Mouse (Mus musculus): Measurements from ENCODE around the gene BC052040. TPM values are rescaled to one million over a fixed set of nuclear protein-coding genes. Genes with fewer than 3 reads are reported as not detected.
A peak's percentile ranks its signal among the peaks of the same experiment; 100 is the strongest.

Gene BC052040
- polyA plus RNA-seq, 1 experiment, result 8.5 TPM

DNA sequence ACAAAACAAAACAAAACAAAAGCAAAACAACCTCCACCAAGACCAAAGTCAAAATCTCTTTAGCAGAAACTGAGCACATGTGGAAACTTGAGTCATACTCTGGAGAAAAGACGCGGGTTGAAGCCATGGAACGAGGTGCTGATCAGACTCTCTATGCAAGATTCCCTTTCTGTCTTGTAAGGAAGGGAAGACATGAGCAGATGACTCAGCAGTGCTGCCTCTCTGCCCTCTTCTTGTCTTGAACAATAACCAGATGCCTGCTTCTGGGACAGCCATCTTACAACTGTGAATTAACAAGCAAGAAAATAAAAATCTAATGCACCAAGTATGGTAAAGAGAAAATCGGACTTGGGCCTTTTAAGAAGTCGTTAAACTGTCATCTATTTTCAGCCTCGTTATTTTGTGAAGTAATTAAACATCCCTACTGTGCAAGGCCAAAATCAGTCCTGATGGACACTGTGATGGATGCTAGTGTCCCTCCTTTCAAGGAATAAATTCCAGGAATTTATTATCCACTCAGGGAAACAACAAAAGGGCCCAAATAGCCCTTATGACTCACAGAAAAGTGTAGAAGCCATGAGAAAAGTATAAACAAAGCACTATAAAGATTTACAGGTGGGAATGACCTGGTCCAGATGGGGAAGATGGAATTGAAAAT, 18.0 kb upstream of the BC052040 start:
- no peaks in the 10 kb centered on the region for H3K4me1 ChIP-seq (ENCODE audit: control insufficient read depth, insufficient read depth, low read length)
- no peak overlapping the region for H3K27ac ChIP-seq (ENCODE audit: insufficient read depth, low read length)
- no peak overlapping the region for H3K4me3 ChIP-seq (ENCODE audit: insufficient read depth, low read length)
- TF ChIP-seq CTCF (IDR thresholded peaks at IDR 0.05; ENCODE audit: borderline replicate concordance, insufficient read depth, low read length) (no peak), POLR2A (IDR thresholded peaks at IDR 0.05; ENCODE audit: low read depth, low read length) (no peak)

DNA sequence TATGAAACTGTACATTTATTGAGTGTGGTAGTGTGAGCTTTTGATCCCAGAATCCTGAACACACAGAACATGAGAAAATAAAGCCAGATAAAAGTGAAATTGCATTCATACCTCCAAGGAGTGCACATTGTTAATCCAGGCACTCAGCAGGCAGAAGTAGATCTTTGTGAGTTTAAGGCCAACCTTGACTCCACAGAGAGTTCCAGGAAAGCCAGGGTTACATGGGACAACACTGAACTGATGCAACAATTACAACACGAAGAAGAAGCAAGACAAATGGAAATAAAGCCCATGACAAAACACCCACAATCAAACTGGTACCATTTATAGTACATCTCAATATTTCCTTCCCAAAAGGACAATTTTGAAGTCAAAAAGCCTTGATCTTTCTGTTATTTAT, 9.5 kb upstream of the BC052040 start:
- no peak overlapping the region for H3K27ac ChIP-seq (ENCODE audit: insufficient read depth, low read length)
- H3K4me1 ChIP-seq (ENCODE audit: control insufficient read depth, insufficient read depth, low read length), result peaks cover 6% of the 10 kb centered on the region
- TF ChIP-seq POLR2A (IDR thresholded peaks at IDR 0.05; ENCODE audit: low read depth, low read length) (no peak), CTCF (IDR thresholded peaks at IDR 0.05; ENCODE audit: borderline replicate concordance, insufficient read depth, low read length) (no peak)
- no peak overlapping the region for H3K4me3 ChIP-seq (ENCODE audit: insufficient read depth, low read length)

DNA sequence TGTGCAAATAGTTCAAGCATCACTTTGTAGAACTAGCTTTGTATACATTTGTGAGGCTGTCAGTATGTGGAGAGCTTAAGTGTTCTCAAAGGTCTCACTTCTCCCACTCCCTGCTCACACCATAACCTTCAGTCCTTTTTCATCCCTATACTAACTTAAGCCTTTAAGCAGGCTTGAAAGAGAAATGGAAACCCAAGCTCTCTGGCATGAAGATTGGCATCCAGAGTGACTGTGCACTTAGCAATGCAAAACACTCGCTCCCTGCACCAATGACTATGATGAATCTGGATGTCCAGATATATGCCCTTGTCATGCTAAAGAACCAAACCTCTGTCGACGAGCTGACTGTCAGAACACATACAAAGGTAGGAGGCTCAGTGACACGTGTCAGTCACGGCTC, 6.7 kb upstream of the BC052040 start:
- no peak overlapping the region for H3K27ac ChIP-seq (ENCODE audit: insufficient read depth, low read length)
- peaks cover 6% of the 10 kb centered on the region for H3K4me1 ChIP-seq (ENCODE audit: control insufficient read depth, insufficient read depth, low read length)
- no peak for TF ChIP-seq CTCF (IDR thresholded peaks at IDR 0.05; ENCODE audit: borderline replicate concordance, insufficient read depth, low read length)
- TF ChIP-seq POLR2A (IDR thresholded peaks at IDR 0.05; ENCODE audit: low read depth, low read length), result no peak
- no peak overlapping the region for H3K4me3 ChIP-seq (ENCODE audit: insufficient read depth, low read length)

DNA sequence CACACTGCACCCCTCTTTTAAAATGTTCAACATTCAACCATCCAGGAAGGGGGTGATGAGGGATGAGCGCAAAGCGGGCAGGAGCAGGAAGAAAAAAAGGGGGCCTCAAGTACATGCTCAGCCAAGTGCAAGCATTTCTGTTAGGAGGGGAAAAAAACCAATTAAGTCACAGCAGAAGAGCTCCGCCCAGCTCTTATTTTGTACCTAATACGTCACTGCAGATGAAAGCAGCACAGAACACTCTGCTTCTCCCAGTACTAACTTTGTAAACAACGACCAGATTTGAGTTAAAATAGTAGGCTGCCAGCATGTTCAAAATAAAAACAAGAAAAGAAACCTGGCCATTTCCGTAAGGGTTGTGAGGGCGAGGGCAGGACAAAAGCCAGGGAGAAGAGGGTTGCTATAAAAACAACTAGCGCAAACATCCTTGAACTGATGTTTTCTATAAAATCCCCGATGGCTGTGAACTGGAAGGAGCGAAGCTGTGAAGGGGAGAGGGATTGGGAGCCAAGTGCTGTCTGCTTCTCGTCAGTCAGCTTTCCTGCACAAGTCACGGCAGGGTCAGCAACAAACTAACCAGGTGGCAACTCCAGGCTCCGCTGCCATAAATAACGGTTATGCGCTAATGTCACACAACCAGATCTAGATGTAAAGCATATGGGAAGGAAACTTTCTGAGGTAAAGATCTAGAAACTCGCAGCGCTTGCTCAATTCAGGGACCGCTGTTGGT, 2.2 kb upstream of the BC052040 start:
- TF ChIP-seq POLR2A (IDR thresholded peaks at IDR 0.05; ENCODE audit: low read depth, low read length), result no peak
- TF ChIP-seq CTCF (IDR thresholded peaks at IDR 0.05; ENCODE audit: borderline replicate concordance, insufficient read depth, low read length), result no peak
- Histone ChIP-seq H3K27ac (ENCODE audit: insufficient read depth, low read length) (no peak overlapping the region), H3K4me1 (ENCODE audit: control insufficient read depth, insufficient read depth, low read length) (peaks cover 6% of the 10 kb centered on the region), H3K4me3 (ENCODE audit: insufficient read depth, low read length) (no peak overlapping the region)

DNA sequence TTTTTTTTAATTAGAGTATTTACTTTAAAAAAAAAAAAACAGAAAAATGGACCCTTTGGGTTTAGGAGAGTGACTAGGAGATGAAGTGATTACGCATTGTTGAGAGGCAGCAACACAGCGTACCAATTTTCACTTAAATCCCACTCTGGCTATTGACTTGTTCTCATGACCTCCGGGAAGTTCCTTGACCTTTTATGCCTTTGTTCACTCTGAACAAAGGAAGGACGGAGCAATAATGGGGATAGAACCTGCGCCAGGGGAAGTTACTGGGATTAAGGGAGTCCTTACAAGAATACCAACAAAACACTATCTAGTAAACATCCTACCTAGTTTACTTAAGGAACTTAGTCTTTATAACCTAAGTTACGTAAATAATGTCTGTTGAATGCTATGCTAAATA, 1.5 kb upstream of the BC052040 start:
- Histone ChIP-seq H3K27ac (ENCODE audit: insufficient read depth, low read length) (no peak overlapping the region), H3K4me1 (ENCODE audit: control insufficient read depth, insufficient read depth, low read length) (peaks cover 3% of the 10 kb centered on the region), H3K4me3 (ENCODE audit: insufficient read depth, low read length) (no peak overlapping the region)
- no peak for TF ChIP-seq POLR2A (IDR thresholded peaks at IDR 0.05; ENCODE audit: low read depth, low read length)
- TF ChIP-seq CTCF (IDR thresholded peaks at IDR 0.05; ENCODE audit: borderline replicate concordance, insufficient read depth, low read length), result no peak

DNA sequence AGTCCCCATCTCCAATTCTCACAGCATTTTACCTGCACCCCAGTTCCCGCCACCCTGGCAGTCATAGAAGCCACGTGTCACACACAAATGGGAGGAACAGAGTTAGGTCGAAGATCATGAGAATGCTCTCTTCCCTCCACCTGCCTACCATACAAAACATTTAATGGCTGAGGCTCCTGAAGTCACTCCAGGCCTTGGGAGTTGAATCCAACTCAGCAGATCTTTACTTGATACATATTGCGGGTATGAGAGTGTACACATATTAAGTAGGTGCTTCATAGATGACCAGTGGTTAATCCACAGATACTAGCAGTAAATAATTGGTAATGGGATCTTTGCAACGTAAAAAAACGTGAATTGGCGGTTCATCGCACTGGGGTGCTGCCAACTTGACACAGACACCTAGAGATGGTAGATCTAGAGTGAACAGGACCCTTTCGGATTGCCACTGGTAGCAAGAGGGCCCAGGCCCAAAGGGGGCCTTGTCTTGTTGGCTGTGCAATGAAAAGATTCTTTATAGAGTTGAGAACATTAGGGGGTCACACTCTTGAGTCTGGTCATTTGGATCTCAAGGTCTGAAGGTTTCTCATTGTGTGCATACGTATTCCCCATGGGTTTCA, 583 bp downstream of the BC052040 start:
- Histone ChIP-seq H3K4me3 (ENCODE audit: insufficient read depth, low read length) (peak overlapping the region; percentile 63), H3K4me1 (ENCODE audit: control insufficient read depth, insufficient read depth, low read length) (no peaks in the 10 kb centered on the region; the same call in none of the 2 replicates), H3K27ac (ENCODE audit: insufficient read depth, low read length) (no peak overlapping the region)
- no peak for TF ChIP-seq CTCF (IDR thresholded peaks at IDR 0.05; ENCODE audit: borderline replicate concordance, insufficient read depth, low read length)
- no peak for TF ChIP-seq POLR2A (IDR thresholded peaks at IDR 0.05; ENCODE audit: low read depth, low read length)

DNA sequence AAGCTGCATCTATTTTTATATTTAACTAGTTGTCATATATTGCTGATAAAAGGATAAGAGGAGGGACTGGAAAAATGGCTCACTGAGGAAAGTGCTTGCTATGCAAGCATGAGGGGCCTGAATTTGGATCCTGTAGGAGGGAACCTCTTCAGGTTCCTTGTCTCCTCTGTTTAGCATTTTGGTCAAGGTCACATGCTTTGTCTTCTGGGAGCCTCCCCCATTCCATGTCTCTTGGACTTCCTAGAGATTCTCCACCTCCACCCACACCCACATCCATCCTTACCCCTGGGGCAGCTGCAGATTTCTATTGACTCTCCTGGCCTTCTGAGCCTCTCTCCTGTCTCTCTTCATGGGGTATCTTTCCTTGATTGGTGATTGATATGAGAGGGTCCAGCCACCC, 2.3 kb downstream of the BC052040 start:
- Histone ChIP-seq H3K4me1 (ENCODE audit: control insufficient read depth, insufficient read depth, low read length) (no peaks in the 10 kb centered on the region; the same call in none of the 2 replicates), H3K27ac (ENCODE audit: insufficient read depth, low read length) (no peak overlapping the region), H3K4me3 (ENCODE audit: insufficient read depth, low read length) (no peak overlapping the region)
- no peak for TF ChIP-seq POLR2A (IDR thresholded peaks at IDR 0.05; ENCODE audit: low read depth, low read length)
- no peak for TF ChIP-seq CTCF (IDR thresholded peaks at IDR 0.05; ENCODE audit: borderline replicate concordance, insufficient read depth, low read length)

DNA sequence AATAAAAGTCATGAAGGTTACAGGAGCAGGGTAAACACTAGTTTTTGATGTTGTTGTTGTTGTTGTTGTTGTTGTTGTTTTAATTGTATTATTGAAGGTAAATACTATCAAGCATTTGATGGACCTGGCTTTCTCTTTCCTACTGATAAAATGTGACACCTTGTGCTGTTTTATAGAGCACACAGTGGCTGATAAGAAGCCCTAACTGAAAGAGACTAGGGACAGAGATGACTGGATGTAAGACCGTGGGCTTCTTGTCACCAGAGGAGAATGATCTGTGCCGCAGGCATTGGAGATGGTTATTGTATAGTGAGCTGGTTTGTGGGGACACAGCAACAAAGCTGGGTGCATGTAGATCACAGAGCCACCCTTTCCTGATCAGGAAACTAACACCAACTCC, 9.1 kb downstream of the BC052040 start:
- Histone ChIP-seq H3K4me1 (ENCODE audit: control insufficient read depth, insufficient read depth, low read length) (no peaks in the 10 kb centered on the region), H3K4me3 (ENCODE audit: insufficient read depth, low read length) (no peak overlapping the region), H3K27ac (ENCODE audit: insufficient read depth, low read length) (no peak overlapping the region)
- TF ChIP-seq CTCF (IDR thresholded peaks at IDR 0.05; ENCODE audit: borderline replicate concordance, insufficient read depth, low read length) (no peak), POLR2A (IDR thresholded peaks at IDR 0.05; ENCODE audit: low read depth, low read length) (no peak)

DNA sequence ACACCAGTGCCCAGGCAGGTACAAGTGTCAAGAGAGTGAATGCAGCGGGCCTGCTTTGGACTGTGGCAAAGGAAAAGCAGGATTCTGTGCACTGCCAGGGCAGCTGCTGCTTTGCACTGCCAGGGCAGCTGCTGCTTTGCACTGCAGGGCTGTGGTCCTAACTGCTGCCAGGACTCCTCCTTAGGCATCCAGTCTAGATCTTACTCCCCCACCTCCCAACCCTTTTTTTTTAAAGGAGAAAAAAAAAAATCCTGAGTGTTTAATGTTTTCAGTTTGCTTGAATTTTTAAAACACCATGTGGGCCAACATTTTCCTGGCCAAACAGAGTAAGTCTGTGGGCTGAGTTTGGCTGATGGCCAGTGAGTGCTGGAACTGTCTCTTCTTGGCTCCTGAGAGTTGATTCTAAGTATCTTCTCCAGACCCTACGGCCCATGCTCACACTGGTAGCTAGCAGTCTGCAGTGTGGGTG, 11.2 kb downstream of the BC052040 start:
- Histone ChIP-seq H3K4me3 (ENCODE audit: insufficient read depth, low read length) (no peak overlapping the region), H3K27ac (ENCODE audit: insufficient read depth, low read length) (no peak overlapping the region), H3K4me1 (ENCODE audit: control insufficient read depth, insufficient read depth, low read length) (no peaks in the 10 kb centered on the region)
- no peak for TF ChIP-seq POLR2A (IDR thresholded peaks at IDR 0.05; ENCODE audit: low read depth, low read length)
- TF ChIP-seq CTCF (IDR thresholded peaks at IDR 0.05; ENCODE audit: borderline replicate concordance, insufficient read depth, low read length), result no peak

DNA sequence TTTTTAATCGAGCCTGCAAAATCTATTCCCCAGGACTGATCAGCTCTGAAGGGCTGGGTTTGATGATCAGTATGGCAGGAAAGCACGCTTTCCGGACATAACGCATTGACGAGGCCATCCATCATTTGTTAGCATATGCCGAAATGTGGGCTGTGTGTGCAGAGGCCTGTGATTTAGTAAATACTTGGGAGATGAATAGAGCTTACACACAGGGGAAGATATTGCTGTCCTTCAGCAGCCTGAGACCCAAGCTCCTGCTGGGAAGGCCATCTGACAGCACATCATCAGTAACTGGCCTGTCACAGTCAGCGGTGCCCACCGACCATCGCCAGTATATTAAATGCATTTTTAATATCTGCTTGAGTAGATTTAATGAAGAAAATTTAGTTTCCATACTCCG, 15.5 kb downstream of the BC052040 start:
- Histone ChIP-seq H3K4me1 (ENCODE audit: control insufficient read depth, insufficient read depth, low read length) (no peaks in the 10 kb centered on the region), H3K27ac (ENCODE audit: insufficient read depth, low read length) (no peak overlapping the region), H3K4me3 (ENCODE audit: insufficient read depth, low read length) (no peak overlapping the region)
- TF ChIP-seq CTCF (IDR thresholded peaks at IDR 0.05; ENCODE audit: borderline replicate concordance, insufficient read depth, low read length) (no peak), POLR2A (IDR thresholded peaks at IDR 0.05; ENCODE audit: low read depth, low read length) (no peak)

Data from embryonic fibroblast, embryonic 13.5 days (primary cell).